Mouse (Mus musculus) stomach, postnatal 0 days (tissue): ENCODE measurements around the gene Gm3033.
"Not testable (repeated sequence)": the region's sequence is repeated elsewhere in the genome, so short reads cannot be mapped to it uniquely, and the experiment has no call there.

Experiments used
- CTCF ChIP-seq: IDR thresholded peaks from 2 replicates; pipeline ENCODE4 v1.5.1; 2016; ENCODE audit warnings: antibody characterized with exemption, low read depth, mild to moderate bottlenecking, moderate library complexity
- EP300 ChIP-seq: optimal IDR thresholded peaks from 2 replicates; pipeline ENCODE3; 2016; ENCODE audit warnings: antibody characterized with exemption

DNA sequence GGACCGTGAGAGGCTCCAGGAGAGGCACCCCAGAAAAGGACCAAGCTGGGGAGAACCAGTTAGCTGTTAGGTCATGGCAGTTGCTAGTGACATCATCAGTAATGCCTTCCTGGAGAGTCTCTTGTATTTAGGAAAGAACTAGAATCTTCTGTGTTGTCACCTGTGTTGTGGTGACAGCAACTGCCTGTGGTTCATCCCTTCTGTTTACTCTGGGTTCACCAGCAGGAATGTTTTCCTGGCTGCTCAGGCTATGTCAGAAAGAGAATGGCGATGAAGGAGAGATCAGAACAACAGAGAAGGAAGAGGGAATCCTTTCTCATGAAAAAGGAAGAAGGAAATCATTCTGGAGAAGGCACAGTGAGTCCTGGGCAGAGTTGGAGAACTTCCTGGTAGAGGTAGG, at the start of gene Gm3033:
- not testable (repeated sequence) for TF ChIP-seq CTCF, EP300
